ENCODE assay signal across 9 mouse cellular contexts in genomic region chr9:96134916-96135315, GRCm38 (mm10). TPM values are rescaled to one million over a fixed set of nuclear protein-coding genes. Genes with fewer than 3 reads are reported as not detected.
DNase-seq lines count a peak whose midpoint lies in the region; ATAC-seq and TF ChIP-seq lines count a peak whose summit lies in the region.
"Had no signal": no experiment of that assay in that cellular context is flagged by ENCODE, and none has a peak within 500 bp of the region (broad histone marks: within the 10 kb centered on the region; RNA-seq: fewer than 3 reads in every experiment).

No protein-coding gene starts in this region.

- TF ChIP-seq EP300 in heart, adult 2 months (IDR thresholded peaks at IDR 0.05; ENCODE audit: insufficient read depth, low read depth, low read length), result no peak

- peak overlapping the region; percentile 38; the same call in 1 of the 2 replicates for H3K9ac ChIP-seq in heart, adult 2 months (ENCODE audit: low read depth, low read length)
- H3K9ac ChIP-seq in lung, embryonic 14.5 days, result no peak overlapping the region
- H3K9ac ChIP-seq: limb, embryonic 15.5 days had no signal

- no peak overlapping the region for H3K4me2 ChIP-seq in lung, embryonic 14.5 days
- H3K4me2 ChIP-seq: limb, embryonic 15.5 days had no signal

- DNase-seq in heart, adult 2 months, result peak; percentile 57 to 77
- DNase-seq in heart, embryonic 10.5 days (ENCODE audit: low spot score), result no peak
- DNase-seq in adrenal gland, postnatal 36 days, result peak; percentile 68 to 73
- peak; percentile 60 to 69 for DNase-seq in heart, postnatal 14 days
- DNase-seq in lung, embryonic 14.5 days, result peak; percentile 9
- peak; percentile 39 for DNase-seq in urinary bladder, postnatal 25 days (ENCODE audit: low spot score)
- no peak for DNase-seq in cerebellum, postnatal 4 days (ENCODE audit: low spot score in 2 of 2)
- DNase-seq in forebrain, embryonic 10.5 days (ENCODE audit: extremely low spot score, low spot score), result no peak

- no peak for ATAC-seq in lung, embryonic 14.5 days (ENCODE audit: insufficient read depth)

- H3K9me3 ChIP-seq in heart, embryonic 10.5 days, result no peaks in the 10 kb centered on the region
- no peaks in the 10 kb centered on the region for H3K9me3 ChIP-seq in lung, embryonic 14.5 days (ENCODE audit: low read depth, low read length)
- no peaks in the 10 kb centered on the region for H3K9me3 ChIP-seq in forebrain, embryonic 10.5 days
- H3K9me3 ChIP-seq: limb, embryonic 15.5 days had no signal

- H3K4me1 ChIP-seq in heart, adult 2 months (ENCODE audit: control insufficient read depth, insufficient read depth, low read length), result peaks cover 10% of the 10 kb centered on the region
- 0 out of 2 replicates have a peak, but pooled peaks cover 3% of the 10 kb centered on the region for H3K4me1 ChIP-seq in heart, embryonic 10.5 days
- no peaks in the 10 kb centered on the region for H3K4me1 ChIP-seq in lung, embryonic 14.5 days (ENCODE audit: insufficient read depth)
- H3K4me1 ChIP-seq in forebrain, embryonic 10.5 days, result peaks cover 16% of the 10 kb centered on the region
- H3K4me1 ChIP-seq: limb, embryonic 15.5 days had no signal

- peaks cover 5% of the 10 kb centered on the region for H3K36me3 ChIP-seq in heart, adult 2 months (ENCODE audit: control insufficient read depth, insufficient read depth, low read length)
- H3K36me3 ChIP-seq in heart, embryonic 10.5 days, result peaks cover 4% of the 10 kb centered on the region; the same call in 1 of the 2 replicates
- H3K36me3 ChIP-seq in lung, embryonic 14.5 days (ENCODE audit: insufficient read depth), result no peaks in the 10 kb centered on the region
- no peaks in the 10 kb centered on the region for H3K36me3 ChIP-seq in forebrain, embryonic 10.5 days (replicated peaks)

- H3K27ac ChIP-seq in heart, adult 2 months, result peak overlapping the region; percentile 54
- H3K27ac ChIP-seq in heart, embryonic 10.5 days, result no peak overlapping the region
- H3K27ac ChIP-seq in lung, embryonic 14.5 days (ENCODE audit: low read depth), result no peak overlapping the region
- no peak overlapping the region for H3K27ac ChIP-seq in forebrain, embryonic 10.5 days
- H3K27ac ChIP-seq: limb, embryonic 15.5 days had no signal

- no peak overlapping the region for H3K4me3 ChIP-seq in heart, adult 2 months
- no peak overlapping the region for H3K4me3 ChIP-seq in heart, embryonic 10.5 days
- no peak overlapping the region for H3K4me3 ChIP-seq in lung, embryonic 14.5 days (ENCODE audit: low read depth, low read length)
- no peak overlapping the region for H3K4me3 ChIP-seq in forebrain, embryonic 10.5 days
- H3K4me3 ChIP-seq: limb, embryonic 15.5 days had no signal

- WGBS in heart, adult 2 months, result 20% methylated on average over 8 of the region's 8 CpGs
- WGBS in heart, embryonic 10.5 days, result 54% methylated on average over 8 of the region's 8 CpGs
- 49% methylated on average over 8 of the region's 8 CpGs for WGBS in lung, embryonic 14.5 days
- WGBS in forebrain, embryonic 10.5 days, result 83% methylated on average over 8 of the region's 8 CpGs

- TF ChIP-seq CTCF in heart, adult 2 months (IDR thresholded peaks at IDR 0.05), result no peak
- no peak for TF ChIP-seq CTCF in lung, embryonic 14.5 days (IDR thresholded peaks at IDR 0.05; ENCODE audit: low read depth)

- intact Hi-C loops in heart, adult 2 months (cut with DNase I), result loop anchor here (5.0 kb wide), 1 partner anchor 32 kb away; no protein-coding TSS in a partner anchor
- intact Hi-C loops in heart, postnatal 14 days (cut with DNase I), result no loop called here

- 0 out of 2 replicates have a peak, but pooled peaks have one; percentile 11 for TF ChIP-seq POLR2A in heart, adult 2 months (IDR thresholded peaks at IDR 0.05; ENCODE audit: insufficient read depth, low read depth, low read length)

- no peaks in the 10 kb centered on the region for H3K79me2 ChIP-seq in heart, adult 2 months (replicated peaks; ENCODE audit: control insufficient read depth, insufficient read depth, low read length)

- H3K27me3 ChIP-seq in heart, adult 2 months (ENCODE audit: control insufficient read depth, insufficient read depth, low read length), result no peaks in the 10 kb centered on the region
- no peaks in the 10 kb centered on the region for H3K27me3 ChIP-seq in heart, embryonic 10.5 days (ENCODE audit: insufficient read depth, poor library complexity, severe bottlenecking)
- no peaks in the 10 kb centered on the region for H3K27me3 ChIP-seq in lung, embryonic 14.5 days (ENCODE audit: insufficient read depth, low read length)
- H3K27me3 ChIP-seq in forebrain, embryonic 10.5 days (ENCODE audit: poor library complexity, severe bottlenecking), result no peaks in the 10 kb centered on the region
- H3K27me3 ChIP-seq: limb, embryonic 15.5 days had no signal

RNA-seq across cellular contexts. Expression of gene Gk5, which starts 15.8 kb away (rescaled TPM):
- total RNA-seq in heart, adult 2 months (2021), result 1 to 10 TPM; 2.7 to 3.1 TPM
- polyA plus RNA-seq in heart, adult 2 months (2012; rRNA removed), result 2.0 and 3.4 TPM in 2 replicates
- polyA plus RNA-seq in heart, embryonic 10.5 days (2016; fragmentation: Nextera tagmentation; extraction: Ambion mirVana), result 3.9 and 4.7 TPM in 2 replicates
- total RNA-seq in adrenal gland, postnatal 36 days (2021), result 1 to 10 TPM; 8.0 to 8.3 TPM
- 1 to 10 TPM; 4.9 to 6.3 TPM for total RNA-seq in heart, postnatal 14 days (2021)
- polyA plus RNA-seq in lung, embryonic 14.5 days (2014; fragmentation: Nextera tagmentation; extraction: Ambion mirVana), result 4.7 and 5.2 TPM in 2 replicates
- polyA plus RNA-seq in forebrain, embryonic 10.5 days (2016; fragmentation: Nextera tagmentation; extraction: Ambion mirVana), result 3.2 and 3.4 TPM in 2 replicates

Comparison
In these comparisons a context has a peak if more than half of its experiments do, and no peak if none do; other contexts are left out.
1. DNase-seq: peak in heart, adult 2 months (2 of 2), adrenal gland, postnatal 36 days (2 of 2), heart, postnatal 14 days (2 of 2), lung, embryonic 14.5 days (single experiment) and urinary bladder, postnatal 25 days (single experiment); none in heart, embryonic 10.5 days (single experiment), cerebellum, postnatal 4 days (0 of 2) and forebrain, embryonic 10.5 days (single experiment).